Mouse (Mus musculus): Measurements from ENCODE around the gene Pole4.

Gene Pole4

DNA sequence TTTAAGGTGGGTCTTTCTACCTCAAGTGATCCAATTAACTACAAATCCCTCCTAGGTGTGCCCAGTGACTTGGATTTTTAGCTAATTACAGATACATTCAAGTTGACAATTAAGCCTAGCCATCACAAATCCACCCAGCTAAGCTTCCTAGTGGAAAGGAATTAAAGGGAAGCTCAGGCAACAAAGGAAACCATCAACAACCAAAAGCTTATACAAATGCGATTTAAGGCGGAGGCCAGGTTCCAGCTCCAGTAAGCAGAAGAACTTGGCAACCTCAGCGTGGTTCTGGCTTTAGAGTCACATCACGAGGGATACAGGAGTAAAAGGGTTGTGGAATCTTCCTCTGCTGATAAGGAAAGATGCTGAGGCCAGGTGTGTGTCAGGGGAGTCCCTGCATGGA is 92.0 kb downstream of the Pole4 start:
- DNase-seq (ENCODE audit: low read depth, low spot score): no peak

DNA sequence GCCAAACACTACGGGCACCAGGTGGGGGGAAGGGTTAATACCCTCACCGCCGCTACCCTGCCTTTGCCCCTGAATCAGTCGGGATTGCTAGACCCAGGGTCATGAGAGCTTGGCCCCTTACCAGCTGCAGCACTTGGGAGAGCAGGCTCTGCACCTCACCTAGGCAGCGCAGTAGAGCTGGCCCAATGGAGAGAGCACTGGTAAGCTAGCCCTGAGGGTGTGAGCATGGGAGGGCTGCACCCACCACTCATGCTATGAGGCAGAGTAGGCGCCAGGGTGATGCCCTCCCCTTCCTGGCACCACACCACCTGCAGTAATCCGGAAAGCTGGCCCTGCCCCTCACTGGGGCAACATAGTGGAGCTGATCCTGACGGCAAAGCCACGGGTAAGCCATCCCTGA is 94.1 kb downstream of the Pole4 start:
- no peak for DNase-seq (ENCODE audit: low read depth, low spot score)

DNA sequence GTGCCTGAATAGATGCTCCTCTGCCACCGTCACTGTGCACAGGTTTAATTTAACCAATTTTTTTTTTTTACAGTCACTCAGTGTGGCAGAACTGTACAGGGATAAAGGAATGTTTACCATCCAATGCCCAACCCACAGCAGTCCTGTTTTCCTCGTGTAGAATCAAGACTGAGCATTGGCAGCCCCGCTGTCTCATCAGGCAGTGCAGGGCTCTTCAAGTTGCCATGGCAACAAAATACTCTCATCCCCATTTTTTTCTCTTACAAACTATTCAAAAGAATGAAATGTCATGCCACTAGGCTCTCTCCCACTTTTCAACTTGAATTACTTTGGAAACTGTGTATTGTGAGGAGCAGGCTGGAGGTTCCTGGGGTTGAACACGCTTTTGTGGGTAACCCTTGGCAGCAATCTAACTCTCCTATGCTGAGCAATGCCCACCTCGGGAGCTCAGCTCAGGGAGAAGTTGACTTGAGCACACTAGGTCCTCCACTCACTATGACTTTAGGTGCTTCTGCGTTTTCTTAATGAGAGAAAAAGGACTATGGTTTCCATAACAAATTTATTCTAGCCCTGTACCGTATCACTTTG is 95.7 kb downstream of the Pole4 start:
- no peak for DNase-seq (ENCODE audit: low read depth, low spot score)

DNA sequence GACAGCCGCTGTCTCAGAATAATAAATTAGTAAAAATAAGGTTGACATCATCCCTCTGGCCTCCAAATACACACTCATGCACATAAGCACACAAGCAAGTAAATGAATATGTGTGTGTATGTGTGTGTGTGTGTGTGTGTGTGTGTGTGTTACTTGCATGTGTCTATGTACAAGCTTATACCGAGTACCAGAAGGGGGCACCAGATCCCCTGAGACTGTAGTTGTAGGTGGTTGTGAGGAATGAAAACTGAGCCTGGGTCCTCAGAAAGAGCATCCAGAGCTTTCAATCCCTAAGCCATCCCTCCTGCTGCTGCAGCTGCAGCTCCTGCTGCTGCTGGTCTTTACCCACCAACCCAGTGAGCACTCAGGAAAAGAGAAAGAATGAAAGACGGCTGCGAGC is 96.4 kb downstream of the Pole4 start:
- DNase-seq (ENCODE audit: low read depth, low spot score): no peak

DNA sequence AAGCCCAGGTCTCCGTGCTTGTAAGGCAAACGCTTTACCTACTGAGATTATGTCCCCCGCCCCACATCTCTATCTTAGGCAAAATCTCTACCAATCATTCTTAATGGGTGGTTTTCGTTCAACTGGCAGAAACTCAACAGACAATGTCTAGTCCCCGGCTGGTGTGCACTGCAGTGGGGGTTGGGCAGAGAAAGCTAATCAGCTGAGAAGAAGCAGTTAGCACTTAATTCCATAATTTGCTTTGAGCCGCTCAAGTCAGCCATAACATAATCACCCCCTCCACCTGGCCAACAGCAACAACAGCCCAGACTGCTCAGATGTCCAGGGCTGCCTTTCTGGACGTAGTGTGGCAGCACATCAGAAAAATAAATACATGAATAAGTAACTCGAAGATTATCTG is 100.4 kb downstream of the Pole4 start:
- no peak for DNase-seq (ENCODE audit: low read depth, low spot score)

DNA sequence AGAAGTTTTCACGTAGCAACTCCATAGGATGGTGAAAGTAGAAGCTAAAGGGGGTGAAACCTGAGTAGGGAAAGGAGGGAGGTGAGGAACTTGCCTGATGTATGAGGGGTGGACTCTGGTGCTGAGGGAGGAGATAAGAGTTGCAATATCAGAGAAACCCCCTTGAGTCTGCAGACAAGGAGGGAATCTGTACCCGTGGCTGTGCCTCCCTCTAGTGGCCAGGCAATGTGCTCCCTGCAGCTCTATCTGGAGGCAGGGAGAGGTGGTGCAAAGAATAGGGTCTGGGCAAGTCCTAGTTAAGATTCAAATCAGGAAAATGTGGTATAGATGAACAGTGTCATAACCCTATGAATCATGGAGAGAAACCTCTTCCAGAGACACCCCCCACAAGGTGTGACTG is 101.5 kb downstream of the Pole4 start:
- peak; percentile 13 for DNase-seq (ENCODE audit: low read depth, low spot score)

DNA sequence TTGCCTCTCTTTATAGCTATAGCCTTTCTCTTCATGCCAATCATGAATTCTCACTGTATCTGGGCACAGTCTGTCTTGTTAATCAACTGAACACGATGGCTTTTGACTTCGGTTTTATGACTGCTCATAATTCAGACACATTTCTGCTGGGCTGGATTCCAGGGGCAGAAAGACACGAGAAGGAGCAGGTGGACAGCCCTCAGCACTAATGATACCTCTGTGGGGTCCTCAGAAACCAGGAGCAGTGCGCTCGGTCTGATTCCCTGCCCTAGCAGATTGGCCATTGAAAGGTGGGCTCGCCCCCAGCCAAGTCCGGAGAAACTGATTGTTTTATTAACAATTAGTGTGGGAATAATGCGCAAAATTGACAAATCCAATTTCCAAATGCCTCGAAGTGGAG is 101.9 kb downstream of the Pole4 start:
- DNase-seq (ENCODE audit: low read depth, low spot score): no peak

DNA sequence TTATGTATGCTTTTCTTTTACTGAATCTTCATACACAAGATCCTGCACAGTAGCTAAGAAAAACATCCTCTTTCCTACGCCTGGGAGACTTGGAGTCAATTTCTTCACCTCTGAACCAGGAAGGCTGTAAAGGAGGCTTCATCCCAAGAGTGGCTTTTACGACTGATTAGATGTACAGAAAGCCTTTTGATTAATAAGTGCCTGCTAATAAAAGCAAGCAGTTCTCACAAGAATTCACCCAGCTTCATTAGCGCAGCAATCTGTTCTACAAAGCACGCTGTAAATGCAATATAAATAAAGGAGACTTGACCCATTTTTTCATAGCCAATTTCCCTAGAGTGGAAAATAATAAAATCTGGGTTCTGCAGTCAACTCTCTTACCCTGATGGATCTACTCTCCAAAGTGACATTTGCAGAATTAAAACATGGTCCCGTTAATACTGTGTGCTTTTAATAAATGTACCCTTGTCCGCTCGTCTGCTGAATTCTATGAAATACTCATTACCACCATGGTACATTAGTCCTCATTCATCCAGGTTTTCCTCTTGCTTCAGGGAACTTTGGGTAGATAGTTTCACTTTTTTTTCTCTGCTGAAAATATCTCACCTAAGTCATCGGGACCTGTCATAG is 109.6 kb downstream of the Pole4 start:
- DNase-seq (ENCODE audit: low read depth, low spot score): peak; percentile 6

DNA sequence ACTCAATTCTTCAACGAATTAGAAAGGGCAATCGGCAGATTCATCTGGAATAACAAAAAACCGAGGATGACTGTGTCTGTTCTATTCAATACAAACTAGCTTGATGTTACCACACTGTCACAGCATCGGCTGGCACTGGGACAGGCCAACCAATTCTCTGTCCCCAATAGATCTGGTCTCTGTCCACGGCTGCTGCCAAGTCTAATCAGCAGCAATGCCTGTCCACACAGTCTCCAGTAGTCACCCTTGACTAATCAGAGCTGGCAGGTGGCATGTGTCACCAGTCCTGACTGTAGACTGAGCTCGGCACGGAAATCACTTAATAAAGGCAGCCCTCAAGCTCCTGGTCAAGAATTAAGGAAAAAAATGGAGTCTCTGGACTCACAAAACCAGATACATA is 115.8 kb downstream of the Pole4 start:
- DNase-seq (ENCODE audit: low read depth, low spot score): no peak

DNA sequence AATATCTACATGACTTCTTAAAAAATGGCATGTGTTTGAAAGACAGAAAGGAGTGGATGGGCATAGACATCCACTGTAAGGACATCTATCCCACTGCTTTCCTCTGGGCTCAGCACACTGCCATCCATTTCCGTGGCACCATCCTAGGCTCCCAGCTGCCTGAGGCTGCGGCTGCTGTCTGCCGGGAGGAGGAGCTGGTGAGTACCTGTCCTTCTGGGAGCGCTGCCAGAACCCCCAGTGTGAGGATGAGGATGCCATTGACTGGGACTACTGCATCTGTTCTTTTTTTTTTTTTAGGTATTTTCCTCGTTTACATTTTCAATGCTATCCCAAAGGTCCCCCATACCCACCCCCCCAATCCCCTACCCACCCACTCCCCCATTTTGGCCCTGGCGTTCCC is 119.8 kb downstream of the Pole4 start:
- DNase-seq (ENCODE audit: low read depth, low spot score): no peak

DNA sequence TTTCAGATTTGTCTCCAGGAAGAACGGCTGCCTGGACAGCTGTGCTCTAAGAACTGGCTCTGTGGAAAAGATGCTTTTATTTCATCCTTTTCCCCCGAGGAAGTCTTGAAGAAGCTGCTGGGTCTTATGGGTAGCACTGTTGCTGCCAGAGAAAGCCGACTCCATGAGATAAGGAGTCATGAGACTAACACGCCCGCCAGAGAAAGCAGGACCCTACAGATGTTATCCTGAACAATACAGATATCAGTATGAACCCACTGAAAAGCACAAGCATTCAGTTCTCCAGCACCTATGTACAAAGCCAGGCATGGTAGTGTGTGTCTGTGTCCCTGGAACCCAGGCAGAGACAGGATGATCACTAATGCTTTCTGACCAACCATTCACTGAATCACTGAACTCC is 129.7 kb downstream of the Pole4 start:
- no peak for DNase-seq (ENCODE audit: low read depth, low spot score)

Measured in forelimb bud, embryonic 11.5 days (tissue).